Mouse (Mus musculus) heart, embryonic 10.5 days (tissue): ENCODE measurements around the gene Bicra. TPM values are rescaled to one million over a fixed set of nuclear protein-coding genes. Genes with fewer than 3 reads are reported as not detected.
A peak's percentile ranks its signal among the peaks of the same experiment; 100 is the strongest.

Experiments
- DNase-seq: peaks from one replicate; pipeline ENCODE4 v3.0.0-alpha.2; 2017; ENCODE audit warnings: low spot score
- H3K27ac ChIP-seq: fragments of 300-500 bp; sonication (generic); 2 replicates; pipeline ENCODE4 v1.5.1; 2016; ENCODE audit warnings: mild to moderate bottlenecking
- H3K27me3 ChIP-seq: fragments of 300-500 bp; sonication (generic); 2 replicates; pipeline ENCODE4 v1.6.1; 2016; ENCODE audit warnings: mild to moderate bottlenecking; ENCODE audit not compliant: poor library complexity, insufficient read depth, severe bottlenecking
- H3K36me3 ChIP-seq: fragments of 300-500 bp; sonication (generic); 2 replicates; pipeline ENCODE4 v1.6.1; 2016; ENCODE audit warnings: mild to moderate bottlenecking, moderate library complexity
- H3K4me1 ChIP-seq: fragments of 300-500 bp; sonication (generic); 2 replicates; pipeline ENCODE4 v1.6.1; 2016; ENCODE audit warnings: mild to moderate bottlenecking
- H3K4me3 ChIP-seq: fragments of 300-500 bp; sonication (generic); 2 replicates; pipeline ENCODE4 v1.5.1; 2016; ENCODE audit warnings: mild to moderate bottlenecking, moderate library complexity
- H3K9me3 ChIP-seq: fragments of 300-500 bp; sonication (generic); 2 replicates; pipeline ENCODE4 v1.6.1; 2016; ENCODE audit warnings: mild to moderate bottlenecking, moderate library complexity
- WGBS: fragments of 180-500 bp; shearing (Covaris S2); methylation state at CpG from one replicate; pipeline ENCODE4 v1.1.7; 2016; 5-methylcytosine and 5-hydroxymethylcytosine counted together
- polyA plus RNA-seq: library from polyadenylated mRNA; unstranded; fragments of >200 nt; fragmentation: Nextera tagmentation; extraction: Ambion mirVana; gene quantifications from 2 replicates; pipeline ENCODE4 v1.2.1, GENCODE M21; 2016

Gene Bicra
- polyA plus RNA-seq, 1 experiment from 2014 or later, result 7.4 TPM

DNA sequence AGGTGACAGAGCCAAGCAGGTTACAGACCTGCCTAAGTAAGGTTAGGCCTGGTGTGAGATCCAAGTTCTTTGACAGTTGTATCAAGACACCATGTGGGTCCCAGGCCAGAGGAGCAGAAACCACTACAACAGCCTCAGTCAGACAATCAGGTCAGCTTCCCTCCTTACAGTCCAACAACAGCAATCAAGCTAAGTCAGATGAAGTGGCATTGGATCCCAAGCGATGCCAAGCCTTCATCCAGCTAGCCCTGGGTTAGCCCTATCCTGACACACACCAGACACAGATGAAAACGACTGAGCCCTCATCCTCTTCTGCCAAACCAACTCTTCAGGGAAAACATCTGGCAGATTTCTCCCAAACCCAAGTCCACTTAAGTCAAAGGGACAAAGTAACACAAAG lies 2.2 kb downstream of the Bicra start:
- peak overlapping the region; percentile 97 for H3K27ac ChIP-seq
- DNase-seq, result no peak
- H3K36me3 ChIP-seq, result 0 out of 2 replicates have a peak, but pooled peaks cover 3% of the 10 kb centered on the region
- H3K9me3 ChIP-seq, result no peaks in the 10 kb centered on the region
- H3K27me3 ChIP-seq, result no peaks in the 10 kb centered on the region
- 42% methylated on average over 2 of the region's 2 CpGs for WGBS
- H3K4me1 ChIP-seq, result peaks cover 51% of the 10 kb centered on the region
- peak overlapping the region; percentile 84; the same call in 1 of the 2 replicates for H3K4me3 ChIP-seq

DNA sequence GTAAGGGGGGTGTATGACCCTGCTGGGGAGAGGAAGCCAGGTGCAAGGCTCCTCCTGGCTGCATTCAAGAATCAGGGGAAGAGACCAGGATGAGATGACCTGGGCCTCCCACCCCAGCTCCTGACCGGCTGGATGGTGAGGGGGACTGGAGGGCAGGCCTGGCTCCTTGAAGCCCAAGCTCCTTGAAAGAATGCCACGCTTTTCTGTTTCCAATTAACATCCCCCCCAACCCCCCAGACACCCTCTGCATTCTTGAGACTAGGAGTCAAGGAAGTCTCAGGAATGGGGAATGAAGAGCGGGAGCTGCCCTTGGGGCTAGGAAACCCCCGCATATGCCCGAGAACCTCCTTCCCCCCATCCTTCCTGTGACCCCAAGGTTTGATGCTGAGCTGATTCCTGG lies 3.2 kb downstream of the Bicra start:
- no peaks in the 10 kb centered on the region for H3K9me3 ChIP-seq
- 29% methylated on average over 5 of the region's 5 CpGs for WGBS

DNA sequence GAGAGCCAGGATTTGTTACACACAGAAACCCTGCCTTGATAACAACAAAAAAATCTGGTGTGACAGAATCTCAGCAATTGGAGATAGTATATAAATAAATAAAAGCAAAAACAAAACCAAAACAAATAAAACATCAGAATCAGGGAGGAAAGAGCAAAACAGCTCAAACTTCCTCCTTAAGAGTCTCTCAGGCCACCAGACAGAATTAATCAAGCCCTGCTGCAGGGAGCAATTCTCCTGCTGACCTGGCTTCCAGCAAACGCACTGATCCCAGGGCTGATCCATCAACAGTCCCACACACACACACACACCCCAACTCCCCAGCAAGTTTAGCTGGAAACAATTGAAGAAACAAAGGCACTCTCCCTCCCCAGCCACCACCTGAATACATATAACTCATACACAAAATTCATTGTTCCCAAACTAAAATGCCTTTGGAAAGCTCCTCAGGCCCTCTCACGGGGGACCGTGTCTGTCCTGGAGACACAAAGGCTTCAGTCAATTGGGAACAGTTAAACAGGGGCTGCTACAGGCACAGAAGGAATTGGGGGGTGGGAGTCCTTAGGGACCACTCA lies 3.8 kb downstream of the Bicra start:
- Histone ChIP-seq H3K4me3 (peak overlapping the region; percentile 25; the same call in 1 of the 2 replicates), H3K4me1 (peaks cover 43% of the 10 kb centered on the region), H3K36me3 (0 out of 2 replicates have a peak, but pooled peaks cover 3% of the 10 kb centered on the region), H3K27me3 (no peaks in the 10 kb centered on the region), H3K9me3 (no peaks in the 10 kb centered on the region), H3K27ac (no peak overlapping the region)
- WGBS, result 48% methylated on average over 3 of the region's 3 CpGs
- no peak for DNase-seq

More for the DNA sequence above, 3.2 kb downstream of the Bicra start:
- peak overlapping the region; percentile 25; the same call in 1 of the 2 replicates for H3K4me3 ChIP-seq
- 0 out of 2 replicates have a peak, but pooled peaks cover 3% of the 10 kb centered on the region for H3K36me3 ChIP-seq
- H3K27me3 ChIP-seq, result no peaks in the 10 kb centered on the region
- H3K4me1 ChIP-seq, result peaks cover 44% of the 10 kb centered on the region
- peak overlapping the region; percentile 6 for H3K27ac ChIP-seq
- no peak for DNase-seq

DNA sequence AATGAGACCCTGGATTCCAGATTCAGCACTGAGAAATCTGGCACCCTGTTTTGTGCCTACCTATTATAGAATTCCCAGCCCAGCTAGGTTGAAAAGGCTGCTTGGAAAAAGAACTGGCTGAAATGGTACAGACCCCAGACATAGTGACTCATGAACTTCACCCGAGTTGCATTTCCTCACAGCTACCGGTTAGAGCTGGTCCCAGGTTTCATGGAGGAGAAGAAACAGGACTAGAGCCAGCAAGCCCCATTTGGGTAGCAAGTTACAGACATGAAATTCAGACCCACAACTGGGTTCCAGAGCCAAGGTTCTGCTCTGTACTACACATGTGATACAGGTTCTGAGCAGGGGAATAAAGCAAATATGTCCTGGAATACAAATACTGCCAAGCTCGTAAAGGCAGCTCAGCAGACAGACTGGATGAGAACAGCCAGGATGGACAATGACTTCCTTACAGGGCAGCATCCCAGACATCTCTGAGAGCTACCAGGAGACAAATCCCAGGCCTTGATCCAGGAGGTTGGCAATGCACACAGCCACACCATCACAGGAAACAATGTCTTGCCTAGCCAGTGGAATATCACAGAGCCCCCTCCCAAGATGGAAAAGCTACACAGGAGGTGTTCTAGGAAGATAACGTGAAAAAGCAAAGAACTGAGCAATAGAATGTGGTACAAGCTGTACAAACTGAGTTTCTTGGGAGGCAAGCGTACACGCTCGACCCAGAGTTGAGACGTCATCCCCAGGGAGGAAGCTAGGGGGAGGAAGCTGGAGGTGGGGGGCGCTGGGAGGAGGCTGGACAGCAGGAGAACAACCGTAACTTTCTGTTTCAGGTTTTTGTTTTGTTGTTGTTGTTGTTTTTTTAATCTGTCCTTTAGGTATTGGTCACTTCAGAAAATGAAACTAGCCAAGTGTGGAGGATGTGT lies 4.6 kb downstream of the Bicra start:
- Histone ChIP-seq H3K9me3 (no peaks in the 10 kb centered on the region), H3K27me3 (no peaks in the 10 kb centered on the region), H3K36me3 (0 out of 2 replicates have a peak, but pooled peaks cover 3% of the 10 kb centered on the region), H3K27ac (peak overlapping the region; percentile 32; the same call in 1 of the 2 replicates), H3K4me3 (0 out of 2 replicates have a peak overlapping the region, but pooled peaks have one; percentile 27), H3K4me1 (peaks cover 41% of the 10 kb centered on the region)
- 66% methylated on average over 10 of the region's 10 CpGs for WGBS
- DNase-seq, result no peak

DNA sequence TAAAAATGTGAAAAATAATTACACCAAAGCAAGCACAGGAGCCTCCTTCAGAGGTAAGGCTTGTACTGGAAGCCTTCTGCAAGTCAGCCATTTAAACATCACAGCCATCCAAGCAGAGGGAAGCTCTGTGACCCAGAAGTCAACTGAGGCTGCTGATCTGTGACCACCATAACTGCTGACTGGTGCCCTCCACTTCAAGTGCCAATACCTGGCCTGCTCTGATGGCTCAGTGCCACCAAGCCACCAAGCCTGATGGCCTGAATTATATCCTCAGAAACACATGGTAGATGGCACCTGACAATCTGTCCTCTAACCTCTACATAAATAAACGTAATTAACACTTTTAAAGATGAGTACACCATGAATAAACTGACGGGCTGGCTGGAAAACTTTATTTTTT lies 6.5 kb downstream of the Bicra start:
- Histone ChIP-seq H3K4me1 (peaks cover 35% of the 10 kb centered on the region), H3K36me3 (0 out of 2 replicates have a peak, but pooled peaks cover 3% of the 10 kb centered on the region), H3K9me3 (no peaks in the 10 kb centered on the region), H3K4me3 (no peak overlapping the region), H3K27me3 (no peaks in the 10 kb centered on the region), H3K27ac (no peak overlapping the region)
- DNase-seq, result no peak
- whole genome bisulfite sequencing, result 88% methylated on average over 2 of the region's 2 CpGs

DNA sequence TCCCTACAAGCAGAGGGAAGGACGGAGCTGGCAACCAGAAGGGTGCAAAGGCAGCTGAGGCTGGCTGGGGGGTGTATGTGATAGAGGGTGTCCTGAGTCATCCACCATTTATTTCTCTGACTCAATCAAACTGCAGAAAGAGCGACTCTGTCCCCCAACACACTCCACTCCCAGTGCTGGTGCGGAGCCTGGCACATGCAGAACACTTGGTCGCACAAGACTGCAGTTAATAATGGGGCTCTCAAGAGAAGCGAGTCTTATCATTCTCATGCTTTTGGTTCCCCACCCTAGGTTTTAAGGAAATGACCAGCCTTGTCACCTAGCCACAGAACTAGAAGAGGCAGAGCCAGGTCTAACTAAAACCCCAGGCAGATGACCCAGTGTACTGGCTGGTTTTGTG lies 8.4 kb downstream of the Bicra start:
- WGBS, result 88% methylated on average over 5 of the region's 5 CpGs
- no peak overlapping the region for H3K27ac ChIP-seq
- H3K27me3 ChIP-seq, result no peaks in the 10 kb centered on the region
- no peaks in the 10 kb centered on the region for H3K9me3 ChIP-seq
- H3K36me3 ChIP-seq, result 0 out of 2 replicates have a peak, but pooled peaks cover 3% of the 10 kb centered on the region
- no peak for DNase-seq
- H3K4me1 ChIP-seq, result peaks cover 16% of the 10 kb centered on the region; the same call in 1 of the 2 replicates
- H3K4me3 ChIP-seq, result no peak overlapping the region

DNA sequence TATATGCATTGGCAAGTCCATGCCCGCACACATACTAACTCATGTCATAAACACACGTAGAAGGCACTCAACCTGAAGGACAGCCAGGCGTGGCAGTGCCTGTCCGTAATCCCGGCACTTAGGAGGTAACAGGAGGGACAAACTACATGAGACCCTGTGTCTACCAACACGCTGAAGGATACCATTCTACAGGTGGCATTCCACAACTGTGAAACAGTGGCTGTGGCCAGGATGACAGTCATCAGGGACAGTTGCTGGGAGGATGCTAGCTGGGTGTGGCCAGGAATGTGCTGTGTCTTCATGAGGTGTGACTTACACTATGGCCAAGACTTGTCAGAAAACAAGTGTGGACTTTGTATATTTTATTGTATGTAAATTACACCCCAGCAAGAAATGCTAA lies 10.7 kb downstream of the Bicra start:
- Histone ChIP-seq H3K27me3 (no peaks in the 10 kb centered on the region), H3K36me3 (peaks cover 7% of the 10 kb centered on the region; the same call in 1 of the 2 replicates), H3K27ac (no peak overlapping the region), H3K9me3 (no peaks in the 10 kb centered on the region), H3K4me3 (no peak overlapping the region), H3K4me1 (peaks cover 18% of the 10 kb centered on the region)
- WGBS, result 89% methylated on average over 6 of the region's 6 CpGs
- DNase-seq, result no peak

DNA sequence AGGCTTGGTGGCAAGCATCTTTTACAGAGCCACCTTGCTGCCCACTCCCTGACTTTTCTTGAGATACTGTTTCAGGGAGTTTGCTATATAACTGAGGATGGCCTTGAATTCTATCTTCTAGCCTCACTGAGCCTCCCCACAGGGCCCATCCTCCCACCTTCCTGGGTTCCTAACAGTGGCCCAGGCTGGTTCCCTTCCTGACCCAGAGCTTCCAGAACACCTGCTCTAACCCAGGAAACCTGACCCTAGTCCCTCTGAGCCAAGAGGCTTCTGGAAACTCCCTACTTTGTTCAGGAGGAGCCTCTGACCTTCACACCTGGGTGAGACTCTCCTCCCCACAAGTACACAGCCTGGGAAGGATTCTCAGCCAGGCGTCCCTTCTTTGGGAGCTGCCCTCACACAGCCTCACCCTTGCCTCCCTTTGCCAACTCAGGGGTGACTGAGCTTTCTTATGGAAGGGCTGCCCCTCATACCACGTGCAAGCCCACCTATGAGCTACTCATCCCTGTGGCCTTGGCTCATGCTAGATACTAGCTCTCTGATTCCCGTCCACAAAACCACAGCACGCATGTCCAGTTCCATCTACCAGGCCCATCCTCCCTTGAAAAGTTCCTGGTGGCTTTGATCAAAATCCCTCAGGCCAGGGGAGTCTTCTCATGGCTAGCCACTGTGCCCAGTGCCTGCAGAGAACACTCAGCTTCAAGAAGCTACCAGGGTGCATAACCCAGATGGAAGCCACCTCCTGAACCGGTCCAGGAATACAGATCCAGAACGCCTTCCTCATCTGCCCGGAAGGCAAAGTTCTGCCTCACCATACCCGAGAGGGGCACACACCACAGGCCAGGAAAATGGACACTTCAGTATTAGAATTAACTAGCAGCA lies 13.9 kb downstream of the Bicra start:
- Histone ChIP-seq H3K36me3 (peaks cover 24% of the 10 kb centered on the region), H3K9me3 (0 out of 2 replicates have a peak, but pooled peaks cover 3% of the 10 kb centered on the region), H3K27ac (0 out of 2 replicates have a peak overlapping the region, but pooled peaks have one; percentile 2), H3K4me1 (peaks cover 17% of the 10 kb centered on the region), H3K27me3 (no peaks in the 10 kb centered on the region), H3K4me3 (no peak overlapping the region)
- no peak for DNase-seq
- 85% methylated on average over 8 of the region's 8 CpGs for WGBS

DNA sequence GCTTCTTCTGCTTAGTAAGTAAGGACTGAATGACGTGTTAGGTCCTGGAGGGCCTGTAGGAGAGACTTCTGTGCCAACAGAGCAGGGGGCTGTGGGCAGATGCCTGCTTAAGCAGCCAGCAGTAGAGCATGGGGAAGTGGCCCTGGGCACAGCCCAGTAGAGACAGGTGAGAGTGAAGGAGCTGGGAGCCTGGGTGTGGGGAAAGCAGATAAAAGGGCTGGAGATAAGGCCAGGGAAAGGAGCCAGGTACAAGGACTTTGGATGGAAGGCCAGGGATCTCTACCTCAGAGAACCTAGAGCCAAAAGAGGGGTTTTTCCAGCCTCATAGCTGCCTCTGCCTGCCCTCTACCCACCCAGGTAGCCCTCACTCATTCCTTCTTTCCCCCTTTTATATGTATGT lies 14.7 kb downstream of the Bicra start:
- 90% methylated on average over 1 of the region's 1 CpGs for WGBS
- Histone ChIP-seq H3K27me3 (no peaks in the 10 kb centered on the region), H3K9me3 (0 out of 2 replicates have a peak, but pooled peaks cover 3% of the 10 kb centered on the region), H3K27ac (no peak overlapping the region), H3K36me3 (peaks cover 24% of the 10 kb centered on the region), H3K4me3 (no peak overlapping the region), H3K4me1 (peaks cover 18% of the 10 kb centered on the region)
- no peak for DNase-seq

DNA sequence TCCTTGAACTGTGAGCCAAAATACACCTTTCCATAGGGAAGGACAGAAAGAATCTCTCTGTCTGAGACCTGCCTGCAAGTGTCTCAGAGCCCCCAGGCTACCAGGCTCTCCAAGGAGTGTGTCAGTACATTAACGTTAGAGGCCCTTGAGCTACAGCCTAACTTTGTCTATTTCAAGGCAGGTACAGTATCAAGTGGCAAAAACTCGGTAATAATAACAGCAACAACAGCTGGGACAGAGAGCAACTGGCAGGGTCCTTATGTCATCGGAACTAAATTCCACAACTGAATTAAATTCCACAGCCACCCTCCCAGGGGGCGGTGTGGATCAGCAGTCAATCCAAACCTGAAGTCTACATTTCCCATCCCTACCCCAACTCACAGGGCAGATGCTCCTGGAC lies 16.6 kb downstream of the Bicra start:
- WGBS, result 83% methylated on average over 4 of the region's 4 CpGs
- Histone ChIP-seq H3K36me3 (peaks cover 27% of the 10 kb centered on the region), H3K27ac (no peak overlapping the region), H3K9me3 (0 out of 2 replicates have a peak, but pooled peaks cover 3% of the 10 kb centered on the region), H3K27me3 (no peaks in the 10 kb centered on the region), H3K4me1 (peaks cover 18% of the 10 kb centered on the region), H3K4me3 (no peak overlapping the region)
- DNase-seq, result no peak

DNA sequence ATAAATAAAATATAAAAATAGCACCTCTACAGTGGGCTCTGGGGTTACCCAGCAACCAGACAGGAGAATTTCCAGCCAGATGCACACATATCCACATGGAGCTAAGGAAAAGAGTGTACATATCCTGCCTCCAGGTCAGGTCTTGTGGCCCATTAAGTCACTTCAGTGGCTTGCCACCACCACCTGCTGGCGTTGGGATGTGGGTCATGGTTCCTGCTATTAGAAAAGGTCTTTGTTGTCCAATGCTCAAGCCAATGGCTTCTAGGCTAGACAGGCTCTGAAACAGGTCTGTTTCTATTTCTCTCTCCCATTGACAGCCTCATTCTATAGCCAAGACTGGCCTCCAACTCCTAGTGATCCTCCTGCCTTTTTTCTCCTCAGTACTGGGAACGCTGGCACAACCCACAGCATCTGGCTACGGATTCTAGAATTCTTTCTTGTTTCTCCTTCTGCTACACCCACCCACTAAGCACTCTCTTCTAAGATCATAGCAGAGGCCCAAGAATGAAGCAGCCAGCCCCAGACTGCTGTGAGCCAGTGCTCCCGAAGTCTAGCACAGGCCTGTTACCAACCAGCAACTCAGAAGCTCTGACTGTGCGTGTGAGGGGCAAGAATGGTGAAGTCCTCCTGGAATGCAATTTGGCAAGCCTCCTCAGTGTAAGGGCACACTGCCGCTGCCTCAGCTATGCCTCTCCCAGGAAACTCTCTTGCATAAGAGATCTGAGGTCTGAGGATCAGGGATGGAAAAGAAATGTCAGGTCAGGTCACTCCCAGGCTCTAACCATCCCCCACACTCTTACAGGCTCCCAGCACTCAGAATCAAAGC lies 19.4 kb downstream of the Bicra start:
- 87% methylated on average over 6 of the region's 6 CpGs for WGBS
- Histone ChIP-seq H3K36me3 (peaks cover 27% of the 10 kb centered on the region), H3K4me3 (no peak overlapping the region), H3K9me3 (0 out of 2 replicates have a peak, but pooled peaks cover 3% of the 10 kb centered on the region), H3K4me1 (peaks cover 16% of the 10 kb centered on the region), H3K27ac (no peak overlapping the region), H3K27me3 (no peaks in the 10 kb centered on the region)
- no peak for DNase-seq
